Mouse (Mus musculus): ENCODE results near the gene Spen. TPM values are rescaled to one million over a fixed set of nuclear protein-coding genes. Genes with fewer than 3 reads are reported as not detected.
A peak's percentile ranks its signal among the peaks of the same experiment; 100 is the strongest.

Gene Spen
- polyA plus RNA-seq, 1 experiment from 2014 or later, result 19.1 TPM

DNA sequence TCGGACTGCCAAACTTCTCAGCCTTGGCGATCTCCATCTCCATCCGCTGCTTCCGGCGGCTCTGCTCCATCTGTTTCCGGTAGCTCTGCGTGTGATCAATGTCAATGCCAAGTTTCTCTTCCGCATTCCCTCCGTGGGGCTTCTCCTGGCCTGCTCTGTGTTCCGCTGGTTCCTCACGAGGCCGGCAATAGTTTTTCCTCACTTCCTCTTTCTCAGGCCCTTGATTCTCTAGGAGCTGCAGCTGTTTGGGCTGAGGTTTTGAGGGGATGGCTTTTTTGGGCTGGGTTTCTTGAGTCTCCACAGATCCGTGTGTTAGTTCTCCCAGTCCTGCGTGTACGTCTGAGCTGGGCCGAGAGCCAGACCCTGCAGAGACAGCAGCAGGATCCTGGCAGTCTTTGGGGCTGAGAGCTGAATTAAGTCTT is 60.7 kb downstream of the Spen start:
- ATAC-seq, result peak; percentile 60
- Histone ChIP-seq H3K9me3 (ENCODE audit: control insufficient read depth, low read length) (no peaks in the 10 kb centered on the region), H3K36me3 (ENCODE audit: control insufficient read depth, insufficient read depth) (peaks cover 42% of the 10 kb centered on the region), H3K9ac (replicated peaks; ENCODE audit: low read depth, low read length) (no peak overlapping the region), H3K4me2 (ENCODE audit: low read length) (no peak overlapping the region), H3K4me3 (replicated peaks; ENCODE audit: low read length) (no peak overlapping the region), H3K27me3 (replicated peaks; ENCODE audit: control insufficient read depth, insufficient read depth, low read length) (no peaks in the 10 kb centered on the region), H3K27ac (ENCODE audit: low read length) (peak overlapping the region; percentile 86), H3K4me1 (replicated peaks; ENCODE audit: control insufficient read depth, insufficient read depth, low read length) (peaks cover 14% of the 10 kb centered on the region)
- 55% methylated on average over 16 of the region's 16 CpGs for WGBS

DNA sequence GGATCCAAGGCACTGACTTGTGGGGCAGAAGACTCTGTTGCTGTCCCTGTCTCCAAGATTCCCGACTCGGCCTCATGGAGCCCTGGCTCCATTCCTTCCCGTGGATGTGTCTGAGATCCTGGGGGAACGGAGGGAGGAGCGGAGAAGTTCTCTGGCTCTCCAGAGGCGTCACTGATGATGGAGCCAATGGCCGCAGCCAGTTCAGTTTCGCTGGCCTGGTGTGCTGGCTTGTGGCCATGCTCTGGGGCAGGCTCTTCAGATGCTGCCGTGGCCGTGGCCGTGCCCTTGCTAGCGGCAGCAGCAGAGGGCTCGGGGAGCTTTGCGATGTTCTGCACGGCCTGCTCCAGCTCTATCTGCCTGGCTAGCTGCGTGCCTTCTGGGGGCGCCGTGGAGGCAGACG is 64.0 kb downstream of the Spen start:
- Histone ChIP-seq H3K4me1 (replicated peaks; ENCODE audit: control insufficient read depth, insufficient read depth, low read length) (peaks cover 14% of the 10 kb centered on the region), H3K9me3 (ENCODE audit: control insufficient read depth, low read length) (no peaks in the 10 kb centered on the region), H3K9ac (replicated peaks; ENCODE audit: low read depth, low read length) (no peak overlapping the region), H3K4me3 (replicated peaks; ENCODE audit: low read length) (no peak overlapping the region), H3K27ac (ENCODE audit: low read length) (no peak overlapping the region), H3K4me2 (ENCODE audit: low read length) (no peak overlapping the region), H3K27me3 (replicated peaks; ENCODE audit: control insufficient read depth, insufficient read depth, low read length) (no peaks in the 10 kb centered on the region), H3K36me3 (ENCODE audit: control insufficient read depth, insufficient read depth) (peaks cover 57% of the 10 kb centered on the region)
- WGBS, result 85% methylated on average over 19 of the region's 19 CpGs
- ATAC-seq, result no peak

DNA sequence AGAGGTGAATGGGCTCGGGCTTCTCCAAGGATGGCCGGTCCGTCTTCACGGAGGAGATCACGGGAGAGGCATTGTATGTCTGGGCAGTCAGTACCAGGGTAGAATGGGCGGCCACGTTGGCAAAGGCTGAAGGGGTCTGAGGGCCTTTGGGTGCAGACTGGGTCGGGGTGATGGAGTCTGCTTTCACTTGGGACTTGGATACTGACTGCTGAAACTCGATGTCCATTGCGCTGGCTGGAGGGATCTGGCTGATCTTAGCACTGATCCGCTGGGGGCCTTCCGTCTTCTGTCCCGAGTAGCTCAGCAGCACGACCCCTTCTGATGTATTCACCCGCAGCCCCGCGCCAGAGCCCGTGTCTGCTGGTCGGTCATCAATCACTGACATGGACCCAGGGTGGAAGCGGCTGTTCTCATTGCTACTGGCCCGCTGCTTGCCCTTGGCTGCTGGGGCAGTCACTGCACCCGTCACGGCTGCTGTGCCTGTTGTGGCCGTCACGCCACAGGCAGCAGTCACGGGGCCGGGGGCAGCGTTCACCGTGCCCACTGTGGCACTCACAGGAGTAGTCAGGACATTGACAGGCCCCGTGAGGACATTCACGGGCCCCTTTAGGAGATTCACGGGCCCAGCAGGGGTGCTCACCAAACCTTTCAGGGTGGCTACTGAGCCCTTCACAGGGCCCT is 65.6 kb downstream of the Spen start:
- no peak for ATAC-seq
- 93% methylated on average over 32 of the region's 32 CpGs for WGBS

DNA sequence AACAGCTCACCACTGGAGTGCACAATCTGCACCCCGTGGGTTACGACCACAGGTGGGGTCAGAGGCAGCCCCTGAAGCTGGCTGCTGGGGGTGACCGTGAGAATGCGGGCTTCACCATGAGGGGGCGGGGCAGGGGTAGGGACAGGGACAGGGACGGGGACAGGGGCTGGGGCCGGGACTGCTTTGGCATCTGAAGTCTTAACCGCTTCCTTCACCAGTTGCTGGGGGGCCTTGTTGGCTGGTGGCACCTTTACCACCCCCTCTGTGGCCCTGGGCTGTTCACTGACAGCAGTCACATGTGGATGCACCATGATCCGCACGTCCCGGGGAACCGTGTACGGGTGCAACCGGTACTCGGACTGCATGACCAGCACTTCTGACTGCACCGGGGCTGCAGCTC is 66.9 kb downstream of the Spen start:
- H3K9me3 ChIP-seq (ENCODE audit: control insufficient read depth, low read length), result no peaks in the 10 kb centered on the region
- no peak overlapping the region for H3K9ac ChIP-seq (replicated peaks; ENCODE audit: low read depth, low read length)
- no peaks in the 10 kb centered on the region for H3K27me3 ChIP-seq (replicated peaks; ENCODE audit: control insufficient read depth, insufficient read depth, low read length)
- peaks cover 72% of the 10 kb centered on the region for H3K36me3 ChIP-seq (ENCODE audit: control insufficient read depth, insufficient read depth)
- H3K4me1 ChIP-seq (replicated peaks; ENCODE audit: control insufficient read depth, insufficient read depth, low read length), result no peaks in the 10 kb centered on the region
- ATAC-seq, result no peak
- H3K4me3 ChIP-seq (replicated peaks; ENCODE audit: low read length), result no peak overlapping the region
- WGBS, result 97% methylated on average over 16 of the region's 16 CpGs
- H3K4me2 ChIP-seq (ENCODE audit: low read length), result no peak overlapping the region
- no peak overlapping the region for H3K27ac ChIP-seq (ENCODE audit: low read length)

More for the DNA sequence above, 65.6 kb downstream of the Spen start:
- H3K4me3 ChIP-seq (replicated peaks; ENCODE audit: low read length), result no peak overlapping the region
- H3K4me1 ChIP-seq (replicated peaks; ENCODE audit: control insufficient read depth, insufficient read depth, low read length), result peaks cover 7% of the 10 kb centered on the region
- H3K9me3 ChIP-seq (ENCODE audit: control insufficient read depth, low read length), result no peaks in the 10 kb centered on the region
- no peak overlapping the region for H3K4me2 ChIP-seq (ENCODE audit: low read length)
- no peaks in the 10 kb centered on the region for H3K27me3 ChIP-seq (replicated peaks; ENCODE audit: control insufficient read depth, insufficient read depth, low read length)
- H3K27ac ChIP-seq (ENCODE audit: low read length), result no peak overlapping the region
- no peak overlapping the region for H3K9ac ChIP-seq (replicated peaks; ENCODE audit: low read depth, low read length)
- H3K36me3 ChIP-seq (ENCODE audit: control insufficient read depth, insufficient read depth), result peaks cover 67% of the 10 kb centered on the region

DNA sequence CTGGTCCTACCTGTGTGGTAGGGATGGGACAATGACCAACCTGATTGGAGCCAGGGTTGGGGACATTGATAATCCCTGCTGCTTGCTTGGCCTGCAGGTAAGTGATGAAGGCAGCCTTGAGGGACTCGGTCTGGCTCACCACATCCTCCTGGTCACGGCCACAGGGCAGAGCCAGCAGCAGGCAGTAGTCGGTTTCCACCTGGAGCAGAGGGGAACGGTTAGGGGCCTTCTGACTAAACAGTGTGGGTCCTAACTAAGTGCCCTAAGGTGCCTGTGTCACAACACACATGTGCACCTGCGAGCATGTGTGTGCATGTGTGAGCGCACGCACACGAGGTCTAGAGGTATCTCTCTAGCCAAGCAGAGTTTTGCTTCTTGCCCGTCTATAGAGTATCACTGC is 69.1 kb downstream of the Spen start:
- H3K9ac ChIP-seq (replicated peaks; ENCODE audit: low read depth, low read length), result no peak overlapping the region
- no peak overlapping the region for H3K4me2 ChIP-seq (ENCODE audit: low read length)
- H3K27me3 ChIP-seq (replicated peaks; ENCODE audit: control insufficient read depth, insufficient read depth, low read length), result no peaks in the 10 kb centered on the region
- ATAC-seq, result no peak
- H3K36me3 ChIP-seq (ENCODE audit: control insufficient read depth, insufficient read depth), result peaks cover 81% of the 10 kb centered on the region
- no peak overlapping the region for H3K4me3 ChIP-seq (replicated peaks; ENCODE audit: low read length)
- H3K27ac ChIP-seq (ENCODE audit: low read length), result no peak overlapping the region
- H3K4me1 ChIP-seq (replicated peaks; ENCODE audit: control insufficient read depth, insufficient read depth, low read length), result no peaks in the 10 kb centered on the region
- no peaks in the 10 kb centered on the region for H3K9me3 ChIP-seq (ENCODE audit: control insufficient read depth, low read length)
- WGBS, result 86% methylated on average over 9 of the region's 9 CpGs

DNA sequence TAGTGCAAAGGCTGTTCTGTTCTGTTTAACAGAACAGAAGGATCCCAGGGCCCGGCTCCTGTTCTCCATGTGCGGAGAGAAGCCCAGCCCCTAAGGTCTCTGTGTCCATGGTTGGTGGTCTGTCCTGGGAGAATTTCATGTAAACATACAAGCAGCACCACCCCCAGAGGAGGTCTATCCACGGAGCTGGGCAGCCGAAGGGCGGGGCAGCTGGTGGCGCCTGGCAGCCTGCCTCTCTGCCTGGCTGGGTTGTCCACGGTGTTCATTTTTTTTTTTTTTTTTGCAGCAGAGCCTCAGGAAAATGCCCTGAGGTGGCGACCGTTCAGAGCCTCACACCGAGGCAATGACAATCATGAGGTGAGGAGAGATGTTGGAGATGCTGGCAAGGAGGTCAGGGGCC is 69.8 kb downstream of the Spen start:
- H3K4me1 ChIP-seq (replicated peaks; ENCODE audit: control insufficient read depth, insufficient read depth, low read length), result no peaks in the 10 kb centered on the region
- WGBS, result 51% methylated on average over 10 of the region's 10 CpGs
- H3K27ac ChIP-seq (ENCODE audit: low read length), result peak overlapping the region; percentile 23; the same call in 1 of the 2 replicates
- H3K9me3 ChIP-seq (ENCODE audit: control insufficient read depth, low read length), result no peaks in the 10 kb centered on the region
- peaks cover 81% of the 10 kb centered on the region for H3K36me3 ChIP-seq (ENCODE audit: control insufficient read depth, insufficient read depth)
- no peaks in the 10 kb centered on the region for H3K27me3 ChIP-seq (replicated peaks; ENCODE audit: control insufficient read depth, insufficient read depth, low read length)
- no peak overlapping the region for H3K9ac ChIP-seq (replicated peaks; ENCODE audit: low read depth, low read length)
- H3K4me3 ChIP-seq (replicated peaks; ENCODE audit: low read length), result no peak overlapping the region
- no peak overlapping the region for H3K4me2 ChIP-seq (ENCODE audit: low read length)
- ATAC-seq, result no peak

DNA sequence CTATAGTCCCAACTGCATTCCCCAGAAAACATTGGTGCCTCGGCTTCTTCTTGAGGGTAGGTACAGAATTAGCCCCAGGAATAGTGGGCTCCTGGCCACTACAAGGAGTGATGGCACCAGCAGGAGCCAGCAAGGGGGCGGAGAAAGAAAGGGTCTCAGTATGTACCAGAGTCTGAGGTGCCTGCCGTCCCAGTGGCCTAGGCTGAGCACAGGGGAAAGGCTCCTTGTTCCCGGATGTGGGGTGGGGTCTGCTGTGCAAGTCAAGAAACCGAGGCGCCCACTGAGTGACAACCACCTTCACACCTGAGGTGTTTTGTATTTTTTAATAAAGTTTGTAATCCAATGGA is 70.8 kb downstream of the Spen start:
- peaks cover 74% of the 10 kb centered on the region for H3K36me3 ChIP-seq (ENCODE audit: control insufficient read depth, insufficient read depth)
- WGBS, result 85% methylated on average over 6 of the region's 6 CpGs

DNA sequence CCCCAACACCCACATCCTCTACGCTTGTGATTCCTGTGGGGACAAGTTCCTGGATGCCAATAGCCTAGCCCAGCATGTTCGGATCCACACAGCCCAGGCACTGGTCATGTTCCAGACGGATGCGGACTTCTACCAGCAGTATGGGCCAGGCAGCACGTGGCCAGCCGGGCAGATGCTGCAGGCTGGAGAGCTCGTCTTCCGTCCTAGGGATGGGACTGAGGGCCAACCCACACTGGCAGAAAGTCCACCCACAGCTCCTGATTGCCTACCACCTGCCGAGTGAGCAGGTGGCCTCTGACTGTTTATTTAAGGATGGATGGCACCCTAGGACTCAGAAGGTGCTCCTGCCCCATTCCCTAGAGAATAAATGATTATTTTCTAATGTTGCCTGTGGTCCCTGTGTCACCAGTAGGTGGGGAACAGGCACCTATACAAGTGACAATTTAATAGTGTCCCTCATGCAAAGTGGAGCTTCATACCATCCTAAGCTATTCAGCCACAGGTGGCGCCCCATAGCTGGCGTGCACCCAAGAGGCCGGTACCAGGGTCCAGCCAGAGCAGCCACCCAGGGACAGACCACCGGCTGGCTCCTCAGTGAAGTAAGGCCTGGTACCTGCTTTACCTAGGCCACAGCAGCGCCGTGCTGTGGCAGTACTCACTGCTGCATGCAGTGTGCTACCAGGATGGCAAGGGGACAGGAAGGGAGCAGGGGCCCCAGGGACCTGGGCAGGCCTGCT is 71.4 kb downstream of the Spen start:
- 77% methylated on average over 15 of the region's 15 CpGs for WGBS
- Histone ChIP-seq H3K9ac (replicated peaks; ENCODE audit: low read depth, low read length) (no peak overlapping the region), H3K36me3 (ENCODE audit: control insufficient read depth, insufficient read depth) (peaks cover 70% of the 10 kb centered on the region), H3K27me3 (replicated peaks; ENCODE audit: control insufficient read depth, insufficient read depth, low read length) (no peaks in the 10 kb centered on the region), H3K4me1 (replicated peaks; ENCODE audit: control insufficient read depth, insufficient read depth, low read length) (no peaks in the 10 kb centered on the region), H3K9me3 (ENCODE audit: control insufficient read depth, low read length) (no peaks in the 10 kb centered on the region), H3K27ac (ENCODE audit: low read length) (no peak overlapping the region), H3K4me3 (replicated peaks; ENCODE audit: low read length) (no peak overlapping the region), H3K4me2 (ENCODE audit: low read length) (no peak overlapping the region)
- no peak for ATAC-seq

More for the DNA sequence above, 70.8 kb downstream of the Spen start:
- H3K9ac ChIP-seq (replicated peaks; ENCODE audit: low read depth, low read length), result no peak overlapping the region
- no peak overlapping the region for H3K27ac ChIP-seq (ENCODE audit: low read length)
- ATAC-seq, result no peak
- no peak overlapping the region for H3K4me3 ChIP-seq (replicated peaks; ENCODE audit: low read length)
- H3K27me3 ChIP-seq (replicated peaks; ENCODE audit: control insufficient read depth, insufficient read depth, low read length), result no peaks in the 10 kb centered on the region
- H3K4me1 ChIP-seq (replicated peaks; ENCODE audit: control insufficient read depth, insufficient read depth, low read length), result no peaks in the 10 kb centered on the region
- H3K4me2 ChIP-seq (ENCODE audit: low read length), result no peak overlapping the region
- no peaks in the 10 kb centered on the region for H3K9me3 ChIP-seq (ENCODE audit: control insufficient read depth, low read length)

DNA sequence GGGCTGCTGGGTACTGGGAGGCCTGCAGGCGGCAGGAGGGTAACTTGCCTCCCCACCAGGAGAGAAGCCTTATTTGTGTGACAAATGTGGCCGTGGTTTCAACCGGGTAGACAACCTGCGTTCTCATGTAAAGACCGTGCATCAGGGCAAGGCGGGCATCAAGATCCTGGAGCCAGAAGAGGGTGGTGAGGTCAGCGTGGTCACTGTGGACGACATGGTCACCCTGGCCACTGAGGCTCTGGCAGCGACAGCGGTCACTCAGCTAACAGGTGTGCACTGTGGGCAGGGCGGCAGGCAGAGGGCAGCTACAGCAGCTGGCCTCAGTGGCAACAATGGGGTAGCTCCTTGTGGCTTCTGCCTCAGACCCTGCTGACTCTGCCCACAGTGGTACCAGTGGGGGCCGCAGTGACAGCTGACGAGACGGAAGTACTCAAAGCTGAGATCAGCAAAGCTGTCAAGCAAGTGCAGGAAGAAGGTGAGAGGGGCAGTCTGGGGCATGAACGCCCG is 72.1 kb downstream of the Spen start:
- Histone ChIP-seq H3K9ac (replicated peaks; ENCODE audit: low read depth, low read length) (no peak overlapping the region), H3K4me2 (ENCODE audit: low read length) (no peak overlapping the region), H3K27ac (ENCODE audit: low read length) (no peak overlapping the region), H3K4me1 (replicated peaks; ENCODE audit: control insufficient read depth, insufficient read depth, low read length) (no peaks in the 10 kb centered on the region), H3K9me3 (ENCODE audit: control insufficient read depth, low read length) (no peaks in the 10 kb centered on the region), H3K4me3 (replicated peaks; ENCODE audit: low read length) (no peak overlapping the region), H3K36me3 (ENCODE audit: control insufficient read depth, insufficient read depth) (peaks cover 66% of the 10 kb centered on the region), H3K27me3 (replicated peaks; ENCODE audit: control insufficient read depth, insufficient read depth, low read length) (no peaks in the 10 kb centered on the region)
- 92% methylated on average over 16 of the region's 16 CpGs for WGBS
- ATAC-seq, result no peak

Data from forebrain, embryonic 16.5 days (tissue).